Mouse (Mus musculus) E14TG2a.4 (cell line): ENCODE measurements at regions not wholly inside any gene's neighbourhood (a gene's known extent, or its start where the extent isn't known, plus 50 kb on each side); places are given as distances from the start of the nearest gene placed in this dataset.
A peak's percentile ranks its signal among the peaks of the same experiment; 100 is the strongest.
"Not testable (repeated sequence)": the region's sequence is repeated elsewhere in the genome, so short reads cannot be mapped to it uniquely, and the experiment has no call there.

Experiments
- H3K27me3 ChIP-seq: 2 replicates; pipeline ENCODE4 v1.6.1; 2014; ENCODE audit warnings: low read length, control low read depth; ENCODE audit not compliant: insufficient read depth
- H3K36me3 ChIP-seq: 2 replicates; pipeline ENCODE4 v1.6.1; 2014; ENCODE audit warnings: low read length, control low read depth; ENCODE audit not compliant: insufficient read depth
- H3K4me1 ChIP-seq: replicated peaks from 2 replicates; pipeline ENCODE4 v1.6.1; 2014; ENCODE audit warnings: low read depth, low read length, control low read depth
- H3K4me3 ChIP-seq: replicated peaks from 2 replicates; pipeline ENCODE4 v1.5.1; 2014; ENCODE audit warnings: mild to moderate bottlenecking, low read length
- H3K9me3 ChIP-seq: 2 replicates; pipeline ENCODE4 v1.6.1; 2014; ENCODE audit warnings: low read length, control low read depth
- CTCF ChIP-seq: conservative IDR thresholded peaks from 2 replicates; pipeline ENCODE4 v1.5.1; 2014; ENCODE audit warnings: low read length
- NANOG ChIP-seq: IDR thresholded peaks from 2 replicates; pipeline ENCODE4 v1.6.1; 2014; ENCODE audit warnings: borderline replicate concordance, low read length, mixed read lengths
- POU5F1 ChIP-seq: IDR thresholded peaks from 2 replicates; pipeline ENCODE4 v1.6.1; 2014; ENCODE audit warnings: low read length, borderline replicate concordance

DNA sequence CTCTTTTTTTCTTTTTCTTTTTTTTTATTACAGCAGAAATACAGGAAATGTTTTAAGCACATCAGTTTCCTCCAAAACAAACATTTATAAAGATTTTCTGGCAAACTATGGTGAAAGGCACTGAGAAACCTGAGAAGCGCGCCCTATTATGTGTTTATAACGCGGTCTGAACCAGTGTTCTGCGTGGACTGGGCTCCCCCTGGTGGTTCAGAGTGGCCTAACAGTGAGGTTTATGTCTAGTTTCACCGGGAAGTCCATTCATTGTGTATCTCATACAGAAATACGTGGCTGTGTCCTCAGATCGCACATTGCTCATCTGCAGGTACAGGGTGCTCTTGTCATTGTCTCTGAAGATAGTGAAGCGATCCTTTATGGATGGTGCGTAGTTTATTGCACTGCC, 437.9 kb downstream of the Adam6a start:
- not testable (repeated sequence) for H3K36me3 ChIP-seq, H3K4me3 ChIP-seq, H3K27me3 ChIP-seq, H3K4me1 ChIP-seq, H3K9me3 ChIP-seq
- TF ChIP-seq CTCF: peak; percentile 34

DNA sequence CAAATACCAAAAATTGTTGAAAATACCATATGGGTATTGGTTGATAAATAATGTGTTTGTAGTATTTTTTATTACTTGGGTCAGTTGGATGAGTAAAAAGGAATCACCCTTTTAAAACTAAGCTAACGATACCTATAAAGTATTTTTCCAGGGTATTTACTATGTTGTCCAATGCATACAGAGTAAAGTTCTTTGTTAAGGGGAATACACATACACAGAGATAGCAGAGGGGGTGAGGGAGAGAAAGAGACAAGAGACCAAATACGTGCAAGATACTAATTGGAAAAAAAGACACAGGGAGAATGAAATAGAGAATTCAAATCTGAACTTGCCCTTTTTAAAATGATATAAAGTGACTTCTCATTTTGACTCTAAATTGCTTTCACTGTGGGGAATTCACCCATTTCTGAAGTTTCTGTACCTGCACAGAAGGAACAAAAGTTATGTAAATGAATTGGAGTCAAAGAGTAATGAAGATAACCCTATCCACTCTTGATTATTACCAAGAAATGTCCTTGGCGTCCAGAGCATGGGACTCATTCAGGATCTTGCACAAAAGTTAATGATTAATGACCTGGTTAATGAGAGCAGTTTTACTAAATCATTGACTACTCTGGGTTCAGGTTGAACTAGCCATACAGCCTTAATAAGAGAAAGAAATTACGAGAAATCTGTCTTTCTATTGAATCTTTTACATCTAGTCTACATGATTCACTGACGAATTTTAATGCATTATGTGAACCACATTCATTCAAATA, 443.7 kb downstream of the Adam6a start:
- no peaks in the 10 kb centered on the region for H3K4me1 ChIP-seq
- TF ChIP-seq POU5F1 (no peak), NANOG (no peak), CTCF (no peak)
- no peaks in the 10 kb centered on the region for H3K9me3 ChIP-seq
- no peaks in the 10 kb centered on the region for H3K27me3 ChIP-seq
- no peak overlapping the region for H3K4me3 ChIP-seq
- no peaks in the 10 kb centered on the region for H3K36me3 ChIP-seq

DNA sequence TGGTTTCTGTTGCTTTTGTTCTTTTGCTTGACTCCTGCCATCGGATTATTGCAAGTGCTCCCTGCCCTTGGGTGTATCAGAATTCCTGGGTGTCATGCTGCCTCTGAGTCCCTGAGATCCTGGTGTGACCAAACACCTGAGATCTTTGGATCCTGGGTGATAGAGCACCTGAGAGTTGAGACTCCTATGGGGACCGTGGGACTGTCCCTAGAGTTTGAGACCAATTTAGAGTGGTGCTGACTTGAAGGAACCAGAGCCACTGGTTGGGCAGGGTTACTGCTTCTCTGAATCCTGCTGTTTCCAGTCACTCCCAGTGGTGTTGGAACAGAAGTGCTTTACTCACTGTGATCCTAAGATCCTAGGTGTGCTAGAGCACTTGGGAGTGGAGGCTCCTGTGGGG, 448.7 kb downstream of the Adam6a start:
- Histone ChIP-seq H3K4me3 (no peak overlapping the region), H3K36me3 (no peaks in the 10 kb centered on the region), H3K9me3 (no peaks in the 10 kb centered on the region), H3K4me1 (no peaks in the 10 kb centered on the region), H3K27me3 (no peaks in the 10 kb centered on the region)
- TF ChIP-seq POU5F1: no peak
- TF ChIP-seq CTCF: no peak
- TF ChIP-seq NANOG: no peak

DNA sequence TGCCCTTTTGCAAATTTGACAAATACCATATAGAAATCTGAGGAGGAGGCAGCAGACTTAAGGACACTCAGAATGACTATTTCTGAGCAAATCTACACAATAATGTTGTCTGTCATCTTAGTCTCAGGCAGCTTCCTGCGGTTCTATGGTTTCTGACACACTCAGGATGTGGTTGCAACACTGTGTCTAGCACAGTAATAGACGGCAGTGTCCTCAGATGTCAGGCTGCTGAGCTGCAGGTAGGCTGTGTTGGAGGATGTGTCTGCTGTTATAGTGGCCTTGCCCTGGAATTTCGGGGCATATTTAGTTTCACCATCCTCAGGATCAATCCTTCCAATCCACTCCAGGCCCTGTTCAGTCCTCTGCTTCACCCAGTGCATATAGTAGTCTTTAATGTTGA, 450.6 kb downstream of the Adam6a start:
- not testable (repeated sequence) for H3K4me1 ChIP-seq, H3K4me3 ChIP-seq, H3K27me3 ChIP-seq, H3K9me3 ChIP-seq, H3K36me3 ChIP-seq

DNA sequence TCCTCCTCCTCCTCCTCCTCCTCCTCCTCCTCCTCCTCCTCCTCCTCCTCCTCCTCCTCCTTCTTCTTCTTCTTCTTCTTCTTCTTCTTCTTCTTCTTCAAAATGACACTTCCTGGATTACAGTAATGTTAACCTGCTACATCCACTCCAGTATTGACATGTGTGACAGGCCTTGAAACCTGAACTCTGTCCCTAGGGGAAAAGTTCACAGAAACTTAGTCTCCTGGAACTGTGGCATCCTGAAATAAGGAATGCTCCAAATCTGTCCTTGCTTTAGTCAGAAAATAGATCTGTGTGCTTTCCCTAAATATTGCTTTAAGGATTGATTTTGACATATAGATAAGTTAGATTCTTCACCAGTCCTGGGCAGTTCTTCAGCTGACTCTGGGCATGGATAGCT, 464.8 kb downstream of the Adam6a start:
- H3K27me3 ChIP-seq, H3K4me3 ChIP-seq, H3K4me1 ChIP-seq: not testable (repeated sequence)

DNA sequence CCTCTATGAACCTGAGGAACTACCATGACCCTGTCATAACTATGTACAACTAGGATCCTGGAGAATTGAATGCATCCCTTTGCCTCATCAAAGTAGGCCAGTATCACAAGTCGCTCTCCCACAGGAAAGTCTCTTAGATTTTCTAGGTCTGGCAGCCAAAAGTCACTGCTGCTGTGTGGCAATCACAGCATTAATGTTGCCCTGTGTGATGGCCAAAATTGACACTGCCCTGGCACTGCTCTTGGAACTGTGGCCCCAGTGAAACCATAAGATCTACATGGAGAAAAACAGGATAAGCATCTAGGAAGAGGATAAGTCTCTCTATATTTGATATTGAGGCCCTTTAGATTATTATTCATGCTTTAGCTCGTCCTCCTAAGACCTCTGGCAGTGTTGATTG, 465.7 kb downstream of the Adam6a start:
- peaks cover 5% of the 10 kb centered on the region for H3K9me3 ChIP-seq
- no peaks in the 10 kb centered on the region for H3K27me3 ChIP-seq
- TF ChIP-seq POU5F1 (no peak), CTCF (no peak), NANOG (no peak)
- no peaks in the 10 kb centered on the region for H3K4me1 ChIP-seq
- H3K4me3 ChIP-seq: no peak overlapping the region
- no peaks in the 10 kb centered on the region for H3K36me3 ChIP-seq

More for the DNA sequence above, 464.8 kb downstream of the Adam6a start:
- H3K9me3 ChIP-seq, H3K36me3 ChIP-seq: not testable (repeated sequence)

DNA sequence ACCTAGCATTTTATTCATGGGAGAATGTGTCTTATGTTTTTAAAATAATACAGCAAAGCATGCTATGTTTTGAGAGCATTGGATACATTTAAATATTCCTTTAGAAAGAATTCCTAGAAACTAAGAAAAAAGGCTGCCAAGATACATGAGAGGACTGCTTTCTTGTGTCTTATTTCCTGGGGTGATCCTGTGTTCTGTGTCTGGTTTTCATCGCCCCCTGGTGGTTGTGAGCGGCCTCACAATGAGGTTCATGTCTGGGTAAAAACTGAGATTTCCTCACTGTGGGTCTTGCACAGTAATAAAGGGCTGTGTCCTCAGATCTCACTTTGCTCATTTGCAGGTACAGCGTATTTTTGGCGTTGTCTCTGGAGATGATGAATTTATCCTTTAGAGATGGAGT, 469.2 kb downstream of the Adam6a start:
- H3K36me3 ChIP-seq, H3K4me3 ChIP-seq, H3K4me1 ChIP-seq, H3K9me3 ChIP-seq, H3K27me3 ChIP-seq: not testable (repeated sequence)

DNA sequence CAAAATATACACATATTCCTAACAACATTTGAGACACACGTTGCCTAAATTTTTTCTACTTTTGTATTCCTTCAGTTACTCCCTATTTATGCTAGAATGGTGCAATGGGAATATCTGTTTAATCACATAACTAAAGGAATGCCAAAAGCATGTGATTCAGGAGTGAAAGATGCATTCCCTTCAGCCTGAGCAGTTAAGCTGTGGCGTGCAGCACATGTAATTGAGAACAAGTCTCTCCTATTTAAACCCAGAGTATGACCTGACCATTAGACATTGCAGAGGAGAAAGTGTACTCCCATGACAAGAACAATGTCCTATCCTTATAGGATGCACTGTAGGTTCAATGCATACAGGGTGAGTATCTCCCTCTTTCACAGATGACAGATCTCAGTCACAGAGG, 493.3 kb downstream of the Adam6a start:
- H3K4me1 ChIP-seq, H3K4me3 ChIP-seq, H3K27me3 ChIP-seq, H3K9me3 ChIP-seq, H3K36me3 ChIP-seq: not testable (repeated sequence)

DNA sequence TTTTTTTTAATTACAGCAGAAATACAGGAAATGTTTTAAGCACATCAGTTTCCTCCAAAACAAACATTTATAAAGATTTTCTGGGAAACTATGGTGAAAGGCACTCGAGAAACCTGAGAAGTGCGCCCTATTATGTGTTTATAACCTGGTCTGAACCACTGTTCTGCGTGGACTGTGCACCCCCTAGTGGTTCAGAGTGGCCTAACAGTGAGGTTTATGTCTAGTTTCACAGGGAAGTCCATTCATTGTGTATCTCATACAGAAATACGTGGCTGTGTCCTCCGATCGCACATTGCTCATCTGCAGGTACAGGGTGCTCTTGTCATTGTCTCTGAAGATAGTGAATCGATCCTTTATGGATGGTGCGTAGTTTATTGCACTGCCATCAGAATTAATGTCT, 504.3 kb downstream of the Adam6a start:
- H3K9me3 ChIP-seq, H3K4me3 ChIP-seq, H3K27me3 ChIP-seq, H3K4me1 ChIP-seq, H3K36me3 ChIP-seq: not testable (repeated sequence)
- TF ChIP-seq CTCF: peak; percentile 40

DNA sequence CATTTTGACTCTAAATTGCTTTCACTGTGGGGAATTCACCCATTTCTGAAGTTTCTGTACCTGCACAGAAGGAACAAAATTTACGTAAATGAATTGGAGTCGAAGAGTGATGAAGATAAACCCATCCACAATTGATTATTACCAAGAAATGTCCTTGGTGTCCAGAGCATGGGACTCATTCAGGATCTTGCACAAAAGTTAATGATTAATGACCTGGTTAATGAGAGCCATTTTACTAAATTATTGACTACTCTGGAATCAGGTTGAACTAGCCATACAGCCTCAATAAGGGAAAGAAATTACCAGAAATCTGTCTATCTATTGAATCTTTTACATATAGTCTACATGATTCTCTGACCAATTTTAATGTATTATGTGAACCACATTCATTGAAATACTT, 509.6 kb downstream of the Adam6a start:
- Histone ChIP-seq H3K9me3 (no peaks in the 10 kb centered on the region), H3K27me3 (no peaks in the 10 kb centered on the region), H3K4me1 (no peaks in the 10 kb centered on the region), H3K36me3 (no peaks in the 10 kb centered on the region), H3K4me3 (no peak overlapping the region)
- no peak for TF ChIP-seq CTCF
- TF ChIP-seq NANOG: no peak
- TF ChIP-seq POU5F1: no peak
